Mouse (Mus musculus): ENCODE measurements around the gene Pth2.
"Not testable (repeated sequence)": the region's sequence is repeated elsewhere in the genome, so short reads cannot be mapped to it uniquely, and the experiment has no call there.

Gene Pth2

GRCm38 (mm10) chr7:45180896-45181477 lies at the start of gene Pth2:
Pth2 (plus strand) TSS chr7:45180995.
- in situ Hi-C loops (cut with MboI) = no loop called here

- in situ Hi-C loops (cut with MboI) = loop anchor here (5.0 kb wide), 1 partner anchor 45 kb away; no protein-coding TSS in a partner anchor
Measured at GRCm38 (mm10) chr7:45131850-45132249, 48.9 kb upstream of the Pth2 start.

- in situ Hi-C loops (cut with MboI) = loop anchor here (5.0 kb wide), 1 partner anchor 46 kb away; no protein-coding TSS in a partner anchor
Measured at GRCm38 (mm10) chr7:45133446-45134159, 47.2 kb upstream of the Pth2 start.

GRCm38 (mm10) chr7:45134544-45135026 lies 46.2 kb upstream of the Pth2 start:
- in situ Hi-C loops (cut with MboI) = loop anchor here (5.0 kb wide), 1 partner anchor 47 kb away; no protein-coding TSS in a partner anchor

- in situ Hi-C loops (cut with MboI) = no loop called here
Measured at GRCm38 (mm10) chr7:45135370-45135769, 45.4 kb upstream of the Pth2 start.

GRCm38 (mm10) chr7:45135993-45136567 lies 44.7 kb upstream of the Pth2 start, which contains the start of the genes Gm45713 and Flt3l:
Gm45713 (minus strand) TSS chr7:45136231.
Flt3l (minus strand) TSS chr7:45136432.
- in situ Hi-C loops (cut with MboI) = no loop called here

GRCm38 (mm10) chr7:45137171-45138006 lies 43.4 kb upstream of the Pth2 start:
- in situ Hi-C loops (cut with MboI) = no loop called here

GRCm38 (mm10) chr7:45138403-45138802 lies 42.4 kb upstream of the Pth2 start:
- in situ Hi-C loops (cut with MboI) = no loop called here

GRCm38 (mm10) chr7:45139904-45140723 lies 40.7 kb upstream of the Pth2 start:
- in situ Hi-C loops (cut with MboI) = no loop called here

- in situ Hi-C loops (cut with MboI) = no loop called here
Measured at GRCm38 (mm10) chr7:45141319-45141718, 39.5 kb upstream of the Pth2 start.

GRCm38 (mm10) chr7:45141914-45142313 lies 38.9 kb upstream of the Pth2 start:
- in situ Hi-C loops (cut with MboI) = no loop called here

GRCm38 (mm10) chr7:45144368-45145174 lies 36.2 kb upstream of the Pth2 start:
- in situ Hi-C loops (cut with MboI) = no loop called here

GRCm38 (mm10) chr7:45145460-45145859 lies 35.3 kb upstream of the Pth2 start:
- in situ Hi-C loops (cut with MboI) = no loop called here

- in situ Hi-C loops (cut with MboI) = no loop called here
Measured at GRCm38 (mm10) chr7:45147267-45147666, 33.5 kb upstream of the Pth2 start.

- in situ Hi-C loops (cut with MboI) = no loop called here
Measured at GRCm38 (mm10) chr7:45147899-45148298, 32.9 kb upstream of the Pth2 start.

GRCm38 (mm10) chr7:45148534-45149098 lies 32.2 kb upstream of the Pth2 start:
- in situ Hi-C loops (cut with MboI) = no loop called here

- in situ Hi-C loops (cut with MboI) = no loop called here
Measured at GRCm38 (mm10) chr7:45149545-45149944, 31.2 kb upstream of the Pth2 start.

GRCm38 (mm10) chr7:45150321-45150720 lies 30.5 kb upstream of the Pth2 start:
- in situ Hi-C loops (cut with MboI) = no loop called here

GRCm38 (mm10) chr7:45151303-45151702 lies 29.5 kb upstream of the Pth2 start:
- in situ Hi-C loops (cut with MboI) = no loop called here

- in situ Hi-C loops (cut with MboI) = not testable (repeated sequence)
Measured at GRCm38 (mm10) chr7:45153052-45153451, 27.7 kb upstream of the Pth2 start.
